Mouse (Mus musculus) heart, postnatal 10 days (tissue): ENCODE data around the gene Igfbp1. TPM values are rescaled to one million over a fixed set of nuclear protein-coding genes. Genes with fewer than 3 reads are reported as not detected.

Source experiments
- DNase-seq, 2 experiments: peaks; one replicate each; pipeline ENCODE4 v3.0.0; 2021
- intact Hi-C: fragments of 180-260 bp; cut with DNase I; formaldehyde crosslinking; loops from one replicate; pipeline ENCODE4 v1.15.1; 2025
- total RNA-seq, 2 experiments: library from RNA; stranded (reverse); gene quantifications; 2 replicates each; pipeline ENCODE4 v1.2.3; 2021

Igfbp1 gene
- total RNA-seq, 2 experiments from 2014 or later: not detected

DNA sequence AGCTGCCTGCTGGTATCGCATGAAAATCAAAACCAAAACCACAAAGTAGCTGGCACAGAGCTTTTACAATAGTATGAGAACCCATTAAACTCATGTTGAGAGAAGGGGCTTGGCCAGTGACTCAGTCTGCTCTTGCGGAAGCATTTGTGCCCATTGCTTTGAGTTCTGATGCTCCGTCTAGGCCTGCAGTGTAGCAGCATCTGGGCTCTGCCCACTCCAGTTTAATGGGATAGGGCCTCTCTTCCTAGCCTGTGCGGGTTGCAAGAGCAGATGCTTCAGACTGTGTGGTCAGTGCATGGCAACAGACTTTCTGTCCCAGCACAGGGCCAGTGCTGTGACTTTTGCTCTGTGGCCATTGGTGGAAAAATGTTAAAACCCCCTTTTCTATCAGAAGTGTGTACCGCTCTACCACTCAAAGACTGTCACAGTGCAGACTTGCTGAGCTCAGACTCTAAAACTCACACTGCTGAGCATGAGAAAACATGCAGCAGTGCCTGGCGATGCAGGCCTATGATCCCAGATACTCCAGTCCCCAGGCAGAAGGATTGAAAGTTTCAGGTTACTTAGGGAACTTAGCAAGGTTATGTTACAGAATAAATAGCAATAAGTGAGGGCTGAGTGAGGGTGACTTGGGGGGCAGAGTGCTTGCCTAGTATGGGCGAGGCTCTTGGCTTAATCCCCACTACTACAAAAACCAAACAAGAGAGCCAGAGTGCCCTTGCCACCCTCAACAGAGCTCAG lies 29.4 kb downstream of the Igfbp1 start:
- DNase-seq: no peak
- intact Hi-C loops: no loop called here

DNA sequence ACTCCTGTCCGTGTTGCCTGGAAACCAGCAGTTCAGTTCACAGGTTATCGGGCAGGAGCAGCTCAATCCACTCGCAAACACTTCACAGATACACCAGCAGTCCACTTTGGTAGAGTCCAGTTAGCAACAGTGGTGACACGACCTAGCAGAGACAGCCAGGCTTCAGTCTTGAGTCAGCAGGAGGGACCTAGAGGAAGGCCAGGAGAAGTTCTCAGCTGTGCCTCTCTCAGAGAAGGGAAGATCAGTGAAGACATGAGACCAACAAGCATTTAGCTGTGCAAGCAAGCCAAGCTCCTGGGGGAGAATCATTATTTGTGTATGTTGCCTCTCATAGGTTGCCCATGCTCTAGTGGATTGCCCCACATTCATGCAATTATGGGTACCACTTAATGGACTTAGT lies 30.5 kb downstream of the Igfbp1 start:
- intact Hi-C loops: no loop called here
- no peak for DNase-seq

DNA sequence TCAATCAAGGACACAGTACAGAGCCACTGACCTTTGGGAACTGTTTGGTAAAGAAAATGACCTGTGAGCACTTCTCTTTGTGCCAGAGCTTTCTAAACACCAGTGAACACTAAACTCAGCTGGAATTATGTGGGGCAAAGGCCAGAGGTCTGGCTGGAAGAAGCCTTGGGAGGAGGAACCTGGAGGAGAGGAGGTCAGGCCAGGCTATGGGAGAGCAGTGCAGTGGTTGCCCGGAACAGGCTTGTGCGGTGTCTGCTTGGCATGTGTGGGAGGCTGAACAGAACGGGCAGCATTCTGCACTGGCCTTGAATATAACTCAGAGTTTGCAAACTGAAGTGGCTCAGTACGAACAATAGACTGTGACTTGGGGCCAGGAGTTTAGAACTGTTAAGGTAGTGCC lies 32.4 kb downstream of the Igfbp1 start:
- intact Hi-C loops: no loop called here
- DNase-seq: no peak

DNA sequence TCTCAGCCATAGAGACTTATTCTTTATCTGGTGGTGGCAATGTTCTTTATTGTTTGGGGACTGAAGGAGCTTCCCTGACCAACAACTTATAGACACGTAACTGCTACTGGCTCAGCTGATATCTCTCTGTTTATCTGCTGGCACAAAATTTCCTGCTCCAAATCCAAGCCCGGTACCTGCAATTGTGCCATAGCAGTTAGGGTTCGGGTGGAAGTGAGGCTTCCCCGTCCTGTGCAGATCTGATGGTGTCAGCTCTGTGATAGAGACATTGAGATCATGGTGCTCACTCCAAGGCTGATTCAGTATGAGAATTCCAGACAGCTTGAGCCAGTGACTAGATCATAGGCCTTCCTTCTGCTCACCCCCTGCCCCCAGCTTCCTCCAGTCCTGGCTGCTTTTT lies 34.4 kb downstream of the Igfbp1 start:
- intact Hi-C loops: no loop called here
- DNase-seq: no peak

DNA sequence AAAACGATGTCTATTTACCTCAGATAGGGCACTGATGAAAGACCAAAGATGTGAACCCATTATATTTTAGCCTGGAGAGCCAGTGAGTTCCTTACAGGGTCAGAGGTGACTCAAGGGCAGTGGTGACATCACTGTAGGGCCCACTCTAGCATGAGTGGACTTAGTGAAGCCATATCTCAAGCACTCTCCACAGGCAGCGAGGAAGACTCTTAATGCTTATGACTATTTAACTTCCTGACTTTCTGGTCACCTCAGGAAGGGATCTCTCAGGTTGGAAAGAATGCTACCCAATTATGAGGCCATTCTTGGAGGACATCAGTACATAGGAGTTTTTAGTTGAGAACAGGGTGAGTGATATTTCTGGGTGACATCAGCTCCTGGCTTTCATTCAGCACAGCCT lies 35.8 kb downstream of the Igfbp1 start:
- intact Hi-C loops: no loop called here
- no peak for DNase-seq

DNA sequence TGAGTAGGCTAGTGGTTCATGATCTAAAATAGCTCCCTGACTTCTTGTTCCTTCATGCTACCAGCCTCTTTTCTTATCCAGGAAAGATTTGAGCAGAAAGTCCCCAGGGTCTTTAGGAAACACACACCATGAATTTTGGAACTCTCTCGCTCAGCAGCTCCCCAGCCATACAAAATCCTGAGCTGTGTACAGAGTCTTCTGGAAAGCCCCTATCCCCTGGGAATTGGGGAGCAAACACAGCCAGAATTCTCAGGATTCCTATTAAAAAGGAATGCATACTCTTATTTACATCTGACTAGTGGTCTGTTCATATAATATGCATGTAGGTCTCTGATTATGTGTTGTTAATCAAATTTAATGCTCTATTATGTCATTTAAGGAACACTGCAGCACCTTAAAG lies 36.9 kb downstream of the Igfbp1 start:
- intact Hi-C loops: no loop called here
- DNase-seq: no peak

DNA sequence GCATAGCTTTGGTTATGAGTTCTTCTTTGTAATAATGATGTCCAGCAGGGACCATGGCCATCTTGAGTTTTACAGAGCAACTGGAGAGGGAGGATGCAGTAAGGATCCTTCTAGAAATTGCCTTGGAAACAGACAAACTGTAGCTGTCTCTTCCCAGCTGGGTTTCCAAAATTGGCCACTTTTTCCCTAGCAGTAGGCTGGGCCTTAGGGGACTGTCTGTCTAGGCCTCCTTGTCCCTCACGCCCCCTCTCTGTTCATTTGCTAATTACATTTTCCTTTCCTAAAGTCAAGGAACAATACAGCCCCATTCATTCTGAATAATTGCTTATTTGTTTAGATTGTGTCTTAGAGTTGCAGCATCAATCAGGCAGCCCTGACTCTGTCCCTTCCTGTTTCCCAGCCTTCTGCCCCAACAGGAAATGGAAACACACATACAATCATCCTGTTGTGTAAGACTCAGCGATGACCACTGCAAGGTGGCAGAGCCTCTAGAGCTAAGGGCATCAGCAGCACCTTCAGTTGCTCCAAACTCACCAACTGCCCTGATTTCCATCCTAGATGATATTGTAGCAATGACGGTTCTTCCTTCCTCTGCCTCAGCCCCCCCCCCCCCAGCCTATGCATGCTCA lies 37.5 kb downstream of the Igfbp1 start:
- DNase-seq: peak in 1 of 2 experiments; percentile 10
- intact Hi-C loops: no loop called here

DNA sequence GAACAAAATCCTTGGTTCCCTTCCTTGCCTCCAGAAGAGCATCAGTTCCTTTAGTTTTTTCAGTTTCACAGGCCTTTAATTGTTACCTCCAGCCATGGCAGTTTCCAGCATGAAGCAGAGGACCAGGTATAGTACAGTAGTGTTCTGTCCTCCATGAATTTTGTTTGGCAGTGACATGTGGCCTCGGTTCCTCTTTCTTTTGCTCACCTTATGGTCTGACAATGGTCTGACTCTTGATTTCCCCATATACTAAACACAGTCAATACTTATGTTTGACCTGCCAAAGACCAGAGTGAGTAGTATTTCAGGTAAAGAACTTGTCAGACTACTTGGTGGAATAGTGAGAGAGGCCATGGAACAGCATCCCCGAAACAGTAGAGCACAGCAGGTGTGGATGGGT lies 39.2 kb downstream of the Igfbp1 start:
- no peak for DNase-seq
- intact Hi-C loops: no loop called here

DNA sequence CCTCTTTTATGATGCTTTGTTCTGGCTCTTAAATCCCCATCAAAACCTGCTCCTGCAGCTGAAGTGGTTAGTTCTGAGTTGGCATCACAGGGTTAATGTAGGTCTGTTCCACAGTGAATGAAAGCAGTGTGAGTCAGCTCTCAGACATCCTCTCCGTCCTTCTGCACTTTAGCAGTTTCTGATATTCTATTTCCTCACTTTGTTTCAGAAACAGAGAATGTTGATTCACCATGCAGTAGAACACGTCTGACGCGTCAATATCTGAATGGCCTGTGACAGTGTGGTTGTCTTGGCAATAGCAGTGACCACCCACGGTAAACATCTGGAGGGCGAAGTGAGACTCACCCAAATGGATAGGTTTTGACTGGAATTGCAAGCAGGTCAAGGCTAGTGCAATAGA lies 40.1 kb downstream of the Igfbp1 start:
- no peak for DNase-seq
- intact Hi-C loops: no loop called here

DNA sequence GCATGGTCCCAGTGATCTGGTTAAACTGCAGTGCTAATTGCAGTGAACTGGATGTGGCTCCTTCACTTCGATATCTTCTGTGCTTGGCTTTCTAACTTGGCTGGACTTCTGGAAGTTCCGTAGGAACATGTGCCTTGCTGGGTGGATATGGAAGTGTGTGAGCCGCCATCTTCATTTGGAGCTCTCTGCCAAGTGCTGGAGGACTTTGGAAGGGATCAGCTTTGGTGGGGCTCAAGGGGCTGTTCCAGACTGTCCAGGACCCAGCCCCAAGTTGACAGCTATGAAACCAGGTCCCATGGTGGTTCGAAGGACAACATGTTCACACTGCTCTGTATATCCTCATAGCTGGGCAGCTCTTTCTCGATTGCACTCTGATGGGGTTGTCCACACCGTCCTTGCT lies 41.0 kb downstream of the Igfbp1 start:
- DNase-seq: no peak
- intact Hi-C loops: no loop called here

DNA sequence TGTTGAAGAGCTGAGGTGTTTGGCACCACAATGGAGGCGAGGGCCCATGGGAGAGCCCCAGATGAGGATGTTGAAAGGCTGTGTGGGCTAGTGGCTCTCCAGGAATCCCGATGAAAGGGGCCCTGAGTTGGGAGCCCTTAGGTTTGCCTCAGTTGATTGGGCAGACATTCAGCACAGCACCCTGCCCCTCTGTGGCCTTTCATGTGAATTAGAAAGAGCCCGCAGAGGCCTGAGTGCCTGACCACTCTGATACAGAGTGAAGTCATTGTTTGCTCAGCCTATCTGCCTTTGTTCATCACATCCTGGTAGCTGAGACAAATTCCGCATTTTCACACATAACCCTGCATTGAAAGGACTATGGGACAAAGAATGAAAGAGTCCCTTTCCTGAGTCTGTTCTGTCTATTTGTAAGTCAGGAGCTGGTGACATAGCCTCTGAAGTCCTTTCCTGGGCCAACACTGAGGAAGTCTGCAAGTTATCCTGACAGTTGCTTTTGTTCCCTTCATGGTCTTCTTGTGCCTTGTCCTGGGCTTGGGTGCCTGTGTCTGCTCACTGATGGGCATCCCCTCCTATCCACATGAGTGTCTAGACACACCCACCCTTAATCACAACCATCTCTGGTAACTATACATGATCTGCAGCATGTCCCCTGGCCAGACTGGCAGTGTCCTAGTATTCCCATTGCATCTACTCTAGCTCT lies 41.6 kb downstream of the Igfbp1 start:
- no peak for DNase-seq
- intact Hi-C loops: no loop called here

DNA sequence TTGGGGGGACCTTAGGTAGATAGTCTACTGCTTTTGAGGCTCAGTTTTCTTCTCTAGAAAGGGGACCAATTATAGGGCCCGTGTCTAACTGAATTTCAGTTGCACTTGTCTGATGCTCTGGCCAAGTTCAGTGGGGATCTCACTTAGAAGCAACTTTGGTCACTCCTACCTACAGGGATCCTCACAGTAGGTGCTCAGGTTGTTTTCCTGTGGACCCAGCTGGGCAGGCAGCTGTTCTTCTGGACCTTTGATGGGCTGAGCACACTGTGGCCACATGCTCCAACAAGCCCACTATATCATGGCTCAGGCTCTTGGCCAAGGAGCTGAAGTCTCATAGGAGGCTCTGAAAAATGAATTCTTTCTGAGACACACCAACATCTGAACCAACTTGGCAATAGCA lies 47.2 kb downstream of the Igfbp1 start:
- intact Hi-C loops: no loop called here
- no peak for DNase-seq

DNA sequence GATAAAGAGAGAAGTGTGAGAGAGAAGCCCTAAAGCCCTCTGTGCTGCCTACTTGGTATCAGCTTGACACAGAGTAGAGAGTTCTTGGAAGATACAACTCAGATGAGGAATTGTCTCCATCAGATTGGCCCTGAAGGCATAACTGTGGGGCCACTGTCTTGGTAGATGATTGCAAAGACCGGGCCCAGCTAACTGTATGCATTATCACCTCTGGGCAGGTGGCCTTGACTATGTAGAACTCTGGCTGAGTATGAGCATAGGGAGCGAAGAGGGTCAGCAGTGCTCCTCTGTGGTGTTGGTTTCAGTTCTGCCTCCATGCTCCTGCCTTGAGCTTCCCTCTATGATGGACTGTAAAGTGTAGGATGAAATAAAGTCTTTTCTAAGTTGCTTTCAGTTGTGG lies 52.8 kb downstream of the Igfbp1 start:
- intact Hi-C loops: no loop called here
- no peak for DNase-seq

DNA sequence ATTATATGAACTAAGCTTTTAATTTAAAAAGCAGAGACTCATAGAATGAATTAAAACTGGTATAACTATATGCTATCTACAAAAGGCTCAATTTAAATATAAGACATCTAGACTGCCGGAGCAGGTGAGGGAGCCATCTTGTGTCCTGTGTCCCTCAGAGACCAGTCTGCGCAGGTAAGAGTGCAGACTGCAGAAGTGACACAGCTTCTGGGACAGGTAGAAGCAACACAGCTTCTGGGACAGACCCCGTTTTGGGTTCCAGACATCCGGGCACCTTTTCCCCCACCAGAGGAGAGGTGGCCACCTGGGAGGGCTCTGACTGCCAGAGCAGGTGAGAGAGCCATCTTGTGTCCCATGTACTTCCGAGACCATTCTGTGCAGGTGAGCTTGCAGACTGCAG lies 53.3 kb downstream of the Igfbp1 start:
- DNase-seq: no peak
- intact Hi-C loops: no loop called here

Other genes with a start within 250 kb of the Igfbp1 start
- 1 to 10 TPM in 1 of 2 experiments, under 1 TPM in 1; 0.79 to 1.7 TPM for gene Adcy1, start 134.3 kb upstream of the Igfbp1 start, total RNA-seq
- gene Gm11985, start 9.2 kb upstream of the Igfbp1 start, total RNA-seq: not detected
- gene Igfbp3, start 16.1 kb downstream of the Igfbp1 start, total RNA-seq: 10 to 100 TPM; 23.2 to 24.7 TPM